Mouse (Mus musculus): ENCODE data around the gene Cks1b. TPM values are rescaled to one million over a fixed set of nuclear protein-coding genes. Genes with fewer than 3 reads are reported as not detected.

Cks1b gene
- 9.2 and 12.8 TPM in 2 replicates for polyA plus RNA-seq (2012; ENCODE audit: low replicate concordance)

GRCm38 (mm10) chr3:89418170-89418860, at the start of gene Cks1b, which contains the start of gene Shc1:
Gene Cks1b (minus strand): TSS chr3:89418383.
Gene Shc1 (plus strand): TSS chr3:89418443.

GRCm38 (mm10) chr3:89454401-89455177, 36.4 kb upstream of the Cks1b start, which contains the start of gene Pmvk:
Gene Pmvk (plus strand): TSS chr3:89454541.

GRCm38 (mm10) chr3:89436176-89437113, 18.3 kb upstream of the Cks1b start, which contains the start of gene Pbxip1:
Gene Pbxip1 (plus strand): TSS chr3:89436706.

GRCm38 (mm10) chr3:89430171-89431159, 12.3 kb upstream of the Cks1b start, which contains the start of gene Pygo2:
Gene Pygo2 (plus strand): TSS chr3:89430214.

GRCm38 (mm10) chr3:89411490-89412393, 6.4 kb downstream of the Cks1b start, which contains the start of gene Flad1:
Gene Flad1 (minus strand): TSS chr3:89411870.

GRCm38 (mm10) chr3:89402693-89403092, 15.5 kb downstream of the Cks1b start, which contains the start of gene Lenep:
Gene Lenep (minus strand): TSS chr3:89402793.

GRCm38 (mm10) chr3:89394006-89394893, 23.9 kb downstream of the Cks1b start, which contains the start of gene Zbtb7b:
Gene Zbtb7b (minus strand): TSS chr3:89394776.

Other genes with a start within 250 kb of the Cks1b start
- 280 and 307 TPM in 2 replicates for gene Scamp3, start 240.9 kb downstream of the Cks1b start, polyA plus RNA-seq (2012; ENCODE audit: low replicate concordance)
- gene Fam189b, start 235.2 kb downstream of the Cks1b start, polyA plus RNA-seq (2012; ENCODE audit: low replicate concordance) = 144 and 333 TPM in 2 replicates
- gene Gba, start 215.5 kb downstream of the Cks1b start, polyA plus RNA-seq (2012; ENCODE audit: low replicate concordance) = 14.9 and 15.3 TPM in 2 replicates
- gene Thbs3, start 203.2 kb downstream of the Cks1b start, polyA plus RNA-seq (2012; ENCODE audit: low replicate concordance) = 0.47 and 0.53 TPM in 2 replicates
- 196 and 222 TPM in 2 replicates for gene Mtx1, start 191.3 kb downstream of the Cks1b start, polyA plus RNA-seq (2012; ENCODE audit: low replicate concordance)
- 0.72 and 1.1 TPM in 2 replicates for gene Muc1, start 189.3 kb downstream of the Cks1b start, polyA plus RNA-seq (2012; ENCODE audit: low replicate concordance)
- gene Krtcap2, start 172.4 kb downstream of the Cks1b start, polyA plus RNA-seq (2012; ENCODE audit: low replicate concordance) = 77.7 and 182 TPM in 2 replicates
- gene Trim46, start 172.1 kb downstream of the Cks1b start, polyA plus RNA-seq (2012; ENCODE audit: low replicate concordance) = 7.9 and 14.5 TPM in 2 replicates
- 332 and 345 TPM in 2 replicates for gene Dpm3, start 159.0 kb downstream of the Cks1b start, polyA plus RNA-seq (2012; ENCODE audit: low replicate concordance)
- gene Slc50a1, start 147.8 kb downstream of the Cks1b start, polyA plus RNA-seq (2012; ENCODE audit: low replicate concordance) = 38.7 and 63.5 TPM in 2 replicates
- 0.37 and 0.85 TPM in 2 replicates for gene Efna1, start 137.2 kb downstream of the Cks1b start, polyA plus RNA-seq (2012; ENCODE audit: low replicate concordance)
- gene Efna3, start 95.4 kb downstream of the Cks1b start, polyA plus RNA-seq (2012; ENCODE audit: low replicate concordance) = not detected in 2 replicates
- 0.65 and 1.9 TPM in 2 replicates for gene Efna4, start 80.4 kb downstream of the Cks1b start, polyA plus RNA-seq (2012; ENCODE audit: low replicate concordance)
- 41.8 and 169 TPM in 2 replicates for gene Adam15, start 68.4 kb downstream of the Cks1b start, polyA plus RNA-seq (2012; ENCODE audit: low replicate concordance)
- not detected in 2 replicates for gene Dcst2, start 56.4 kb downstream of the Cks1b start, polyA plus RNA-seq (2012; ENCODE audit: low replicate concordance)
- not detected in 2 replicates for gene Dcst1, start 53.1 kb downstream of the Cks1b start, polyA plus RNA-seq (2012; ENCODE audit: low replicate concordance)
- 186 and 424 TPM in 2 replicates for gene Zbtb7b, start 23.6 kb downstream of the Cks1b start, polyA plus RNA-seq (2012; ENCODE audit: low replicate concordance)
- 0.49 TPM in 1 of 2 replicates, not detected in the other for gene Lenep, start 15.6 kb downstream of the Cks1b start, polyA plus RNA-seq (2012; ENCODE audit: low replicate concordance)
- gene Flad1, start 6.5 kb downstream of the Cks1b start, polyA plus RNA-seq (2012; ENCODE audit: low replicate concordance) = 15.1 and 28.4 TPM in 2 replicates
- gene Shc1, start 60 bp upstream of the Cks1b start, polyA plus RNA-seq (2012; ENCODE audit: low replicate concordance) = 109 and 110 TPM in 2 replicates
- 170 and 494 TPM in 2 replicates for gene Pygo2, start 11.8 kb upstream of the Cks1b start, polyA plus RNA-seq (2012; ENCODE audit: low replicate concordance)
- gene Pbxip1, start 18.3 kb upstream of the Cks1b start, polyA plus RNA-seq (2012; ENCODE audit: low replicate concordance) = 65.6 and 87.9 TPM in 2 replicates
- gene Pmvk, start 36.2 kb upstream of the Cks1b start, polyA plus RNA-seq (2012; ENCODE audit: low replicate concordance) = 0.87 and 11.8 TPM in 2 replicates
- gene Kcnn3, start 101.8 kb upstream of the Cks1b start, polyA plus RNA-seq (2012; ENCODE audit: low replicate concordance) = 0.04 TPM in 1 of 2 replicates, not detected in the other

All from hematopoietic multipotent progenitor cell, adult 10-12 weeks (in vitro differentiated cells).